In genomic region chr4:47091493-47092386, GRCm38 (mm10) we compare ENCODE assay signal across 8 mouse cellular contexts. TPM values are rescaled to one million over a fixed set of nuclear protein-coding genes. Genes with fewer than 3 reads are reported as not detected.
DNase-seq lines count a peak whose midpoint lies in the region; ATAC-seq and TF ChIP-seq lines count a peak whose summit lies in the region.

Galnt12 (plus strand) TSS chr4:47091909.

- TF ChIP-seq POLR2A in brain, embryonic 14.5 days (IDR thresholded peaks at IDR 0.05; ENCODE audit: borderline replicate concordance, extremely low read depth, insufficient read depth, insufficient read length, poor library complexity, severe bottlenecking), result no peak

- H3K4me2 ChIP-seq in lung, embryonic 14.5 days, result peak within 1 kb of the TSS; percentile 99
- peak within 1 kb of the TSS; percentile 100 for H3K4me2 ChIP-seq in heart, embryonic 13.5 days

- 2% methylated on average over 74 of the region's 74 CpGs for WGBS in lung, embryonic 14.5 days
- 1% methylated on average over 74 of the region's 74 CpGs for WGBS in heart, embryonic 13.5 days
- whole genome bisulfite sequencing in midbrain, embryonic 10.5 days, result under 1% methylated on average over 72 of the region's 74 CpGs

- peak within 1 kb of the TSS; percentile 47 for H3K9ac ChIP-seq in lung, embryonic 14.5 days
- peak within 1 kb of the TSS; percentile 80 for H3K9ac ChIP-seq in heart, embryonic 13.5 days

- no peaks in the 10 kb centered on the region for H3K4me1 ChIP-seq in lung, embryonic 14.5 days (ENCODE audit: insufficient read depth)
- peaks cover 17% of the 10 kb centered on the region for H3K4me1 ChIP-seq in heart, embryonic 13.5 days
- peaks cover 38% of the 10 kb centered on the region for H3K4me1 ChIP-seq in midbrain, embryonic 10.5 days

- no peaks in the 10 kb centered on the region for H3K36me3 ChIP-seq in lung, embryonic 14.5 days (ENCODE audit: insufficient read depth)
- H3K36me3 ChIP-seq in heart, embryonic 13.5 days, result no peaks in the 10 kb centered on the region
- H3K36me3 ChIP-seq in midbrain, embryonic 10.5 days, result no peaks in the 10 kb centered on the region

- H3K27ac ChIP-seq in lung, embryonic 14.5 days (ENCODE audit: low read depth), result no peak within 1 kb of the TSS
- H3K27ac ChIP-seq in heart, embryonic 13.5 days (replicated peaks), result no peak within 1 kb of the TSS
- peak within 1 kb of the TSS; percentile 81 for H3K27ac ChIP-seq in midbrain, embryonic 10.5 days (replicated peaks)

- no peak for TF ChIP-seq CTCF in lung, embryonic 14.5 days (IDR thresholded peaks at IDR 0.05; ENCODE audit: low read depth)
- no peak for TF ChIP-seq CTCF in brain, embryonic 14.5 days (IDR thresholded peaks at IDR 0.05; ENCODE audit: borderline replicate concordance, extremely low read depth, insufficient read depth, insufficient read length)

- peak; percentile 67 for ATAC-seq in lung, embryonic 14.5 days (ENCODE audit: insufficient read depth)
- ATAC-seq in heart, embryonic 13.5 days (ENCODE audit: extremely low read depth, insufficient number of reproducible peaks, low FRiP score, low TSS enrichment), result no peak

- H3K4me3 ChIP-seq in lung, embryonic 14.5 days (ENCODE audit: low read depth, low read length), result peak within 1 kb of the TSS; percentile 62
- peak within 1 kb of the TSS; percentile 73 for H3K4me3 ChIP-seq in heart, embryonic 13.5 days
- H3K4me3 ChIP-seq in midbrain, embryonic 10.5 days, result peak within 1 kb of the TSS; percentile 89

- peak; percentile 54 for DNase-seq in lung, embryonic 14.5 days
- no peak for DNase-seq in lung, postnatal 14 days
- DNase-seq in brain, embryonic 14.5 days (ENCODE audit: low read depth), result peak; percentile 67
- DNase-seq in kidney, postnatal 4 days, result peak; percentile 61 to 72
- peak; percentile 60 for DNase-seq in midbrain, embryonic 10.5 days (ENCODE audit: low spot score)
- DNase-seq in spleen, postnatal 36 days (ENCODE audit: low spot score in 2 of 2), result peak; percentile 29 to 38
- no peak for DNase-seq in gastrocnemius, postnatal 4 days (ENCODE audit: low spot score in 2 of 2)

- no peaks in the 10 kb centered on the region for H3K9me3 ChIP-seq in lung, embryonic 14.5 days (ENCODE audit: low read depth, low read length)
- no peaks in the 10 kb centered on the region for H3K9me3 ChIP-seq in heart, embryonic 13.5 days
- no peaks in the 10 kb centered on the region for H3K9me3 ChIP-seq in midbrain, embryonic 10.5 days (replicated peaks)

- H3K27me3 ChIP-seq in lung, embryonic 14.5 days (ENCODE audit: insufficient read depth, low read length), result peaks cover 39% of the 10 kb centered on the region
- peaks cover 62% of the 10 kb centered on the region for H3K27me3 ChIP-seq in heart, embryonic 13.5 days (replicated peaks)
- peaks cover 69% of the 10 kb centered on the region for H3K27me3 ChIP-seq in midbrain, embryonic 10.5 days (ENCODE audit: low read depth, poor library complexity, severe bottlenecking)

RNA-seq across cellular contexts. Expression of gene Galnt12, which starts in this region (rescaled TPM):
- 5.1 and 6.4 TPM in 2 replicates for polyA plus RNA-seq in lung, embryonic 14.5 days (2014; fragmentation: Nextera tagmentation; extraction: Ambion mirVana)
- polyA plus RNA-seq in brain, embryonic 14.5 days (2012; rRNA removed), result 1.5 and 2.1 TPM in 2 replicates
- 1.4 and 1.6 TPM in 2 replicates for polyA plus RNA-seq in heart, embryonic 13.5 days (2015; fragmentation: Nextera tagmentation; extraction: Ambion mirVana)
- 6.5 and 7.8 TPM in 2 replicates for polyA plus RNA-seq in midbrain, embryonic 10.5 days (2016; fragmentation: Nextera tagmentation; extraction: Ambion mirVana)
- 1 to 10 TPM; 1.2 to 1.3 TPM for total RNA-seq in gastrocnemius, postnatal 4 days (2021)

Comparison
In these comparisons a context has a peak if more than half of its experiments do, and no peak if none do; other contexts are left out.
1. DNase-seq: peak in lung, embryonic 14.5 days (single experiment), brain, embryonic 14.5 days (single experiment), kidney, postnatal 4 days (2 of 2), midbrain, embryonic 10.5 days (single experiment) and spleen, postnatal 36 days (2 of 2); none in lung, postnatal 14 days (single experiment) and gastrocnemius, postnatal 4 days (0 of 2).
2. Peak in every context shown above with its lines, with median percentiles within 50 percentile points of each other: H3K4me3 ChIP-seq.